Mouse (Mus musculus): Measurements from ENCODE around the gene Lztr1.

Gene Lztr1

DNA sequence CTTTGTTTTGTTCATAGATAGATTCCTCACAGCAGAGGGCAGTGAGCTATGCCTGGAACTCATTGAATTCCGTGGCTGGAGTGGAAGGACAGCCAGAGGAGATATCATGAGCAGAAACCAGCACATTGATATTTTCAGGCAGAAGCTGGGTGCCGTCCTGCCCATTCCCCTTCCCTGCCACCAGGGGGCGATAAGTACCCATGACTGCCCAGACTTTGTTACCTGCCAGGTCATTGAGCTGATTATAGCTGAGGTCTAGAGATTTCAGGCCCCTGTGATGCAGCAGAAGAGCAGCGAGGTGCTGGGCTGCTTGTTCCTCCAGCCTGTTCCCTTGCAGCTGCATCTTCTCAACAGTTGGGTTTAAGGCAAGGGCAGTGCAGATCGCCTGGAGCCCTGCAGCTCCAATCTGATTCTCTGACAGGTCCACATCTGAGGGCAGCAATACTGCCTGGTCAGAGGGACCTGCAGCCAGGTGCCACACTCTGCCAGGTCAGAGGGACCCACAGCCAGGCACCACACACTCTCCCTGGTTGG lies 49.5 kb downstream of the Lztr1 start:
- DNase-seq (ENCODE audit: low spot score) = no peak

- DNase-seq (ENCODE audit: low spot score) = no peak
These were observed 50.3 kb downstream of the Lztr1 start for GRCm38 (mm10) chr16:17558811-17559210.

GRCm38 (mm10) chr16:17559396-17560027 lies 51.0 kb downstream of the Lztr1 start:
- DNase-seq (ENCODE audit: low spot score) = no peak

DNA sequence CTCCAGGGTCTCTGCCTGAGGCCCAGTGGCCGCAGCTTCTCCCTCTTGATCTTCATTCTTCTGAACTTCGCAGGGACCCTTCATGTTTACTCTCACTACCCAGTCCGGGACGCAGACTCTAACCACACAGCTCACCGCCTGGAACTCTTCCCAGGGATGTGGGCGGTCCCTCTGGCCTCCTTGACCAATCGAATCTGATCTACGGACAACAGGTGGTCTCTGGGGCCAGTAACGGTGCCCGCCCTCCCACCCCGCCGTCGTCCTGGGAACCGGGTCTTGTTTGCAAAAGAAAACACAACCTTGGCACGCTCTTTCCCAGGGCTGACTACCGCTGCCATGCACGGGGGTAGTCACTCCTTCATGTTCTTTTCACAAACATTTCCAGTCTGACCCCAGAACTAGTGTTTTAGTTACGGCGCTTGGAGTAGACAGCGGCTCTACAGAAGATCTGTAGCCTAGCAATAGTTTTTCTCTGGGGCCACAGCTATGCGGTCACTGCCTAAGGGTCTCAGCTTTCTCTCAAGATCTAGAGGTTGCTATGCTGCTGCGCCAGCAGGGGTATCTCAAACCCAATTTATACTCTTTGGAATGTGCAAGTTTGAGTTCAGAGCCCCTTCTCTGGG lies 52.8 kb downstream of the Lztr1 start, which contains the start of gene Lrrc74b:
Gene Lrrc74b, minus strand, starts transcription at position 120 of the 623 bp plus-strand sequence.
- no peak for DNase-seq (ENCODE audit: low spot score)

- no peak for DNase-seq (ENCODE audit: low spot score)
These were observed 53.3 kb downstream of the Lztr1 start, which contains the start of gene P2rx6 for GRCm38 (mm10) chr16:17561751-17562208. TSS of gene P2rx6 (plus strand) at chr16:17561885.

- DNase-seq (ENCODE audit: low spot score) = no peak
These were observed 55.1 kb downstream of the Lztr1 start for GRCm38 (mm10) chr16:17563580-17563979.

DNA sequence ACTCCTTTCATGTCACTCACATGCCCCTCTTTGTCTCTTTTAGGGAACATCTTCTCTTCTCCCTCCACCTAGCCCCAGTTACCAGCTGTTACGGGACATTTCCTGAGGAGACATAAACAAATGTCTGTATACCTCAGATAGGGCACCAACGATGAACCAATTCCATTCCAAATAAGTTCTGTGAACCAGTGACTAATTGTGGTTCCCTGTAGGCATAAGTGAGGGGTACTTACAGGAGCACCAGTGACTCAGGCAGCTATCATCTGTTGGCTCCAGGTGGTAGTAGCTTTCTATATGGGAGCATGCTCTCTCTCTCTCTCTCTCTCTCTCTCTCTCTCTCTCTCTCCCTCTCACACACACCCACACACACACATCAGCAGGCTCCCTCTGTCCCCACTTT lies 55.7 kb downstream of the Lztr1 start:
- DNase-seq (ENCODE audit: low spot score) = no peak

- DNase-seq (ENCODE audit: low spot score) = no peak
These were observed 56.3 kb downstream of the Lztr1 start for GRCm38 (mm10) chr16:17564771-17565170.

DNA sequence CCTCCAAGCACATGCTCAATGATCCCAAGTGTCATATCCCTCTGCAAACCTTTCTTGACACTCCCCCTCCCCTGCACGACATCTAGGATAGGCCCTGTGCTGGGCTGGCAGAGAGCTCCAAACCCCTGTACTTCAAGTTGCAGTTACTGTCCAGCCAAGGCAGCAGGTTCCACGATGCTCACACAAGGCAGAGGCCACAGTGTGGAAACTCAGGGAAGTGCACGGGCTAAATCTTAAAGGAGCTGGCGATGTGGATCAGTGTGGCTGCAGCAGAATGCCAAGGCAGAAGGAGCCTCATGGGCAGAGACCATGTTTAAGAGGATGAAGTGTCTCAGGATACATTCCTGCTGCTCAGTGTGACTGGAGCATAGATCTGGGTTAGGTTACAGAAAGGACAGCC lies 57.7 kb downstream of the Lztr1 start:
- no peak for DNase-seq (ENCODE audit: low spot score)

All from urinary bladder, postnatal 10 days (tissue).